Mouse (Mus musculus): ENCODE measurements around the gene Mkln1. TPM values are rescaled to one million over a fixed set of nuclear protein-coding genes. Genes with fewer than 3 reads are reported as not detected.
"Not testable (repeated sequence)": the region's sequence is repeated elsewhere in the genome, so short reads cannot be mapped to it uniquely, and the experiment has no call there.

The Mkln1 gene
- polyA plus RNA-seq, 1 experiment, result 156 TPM

DNA sequence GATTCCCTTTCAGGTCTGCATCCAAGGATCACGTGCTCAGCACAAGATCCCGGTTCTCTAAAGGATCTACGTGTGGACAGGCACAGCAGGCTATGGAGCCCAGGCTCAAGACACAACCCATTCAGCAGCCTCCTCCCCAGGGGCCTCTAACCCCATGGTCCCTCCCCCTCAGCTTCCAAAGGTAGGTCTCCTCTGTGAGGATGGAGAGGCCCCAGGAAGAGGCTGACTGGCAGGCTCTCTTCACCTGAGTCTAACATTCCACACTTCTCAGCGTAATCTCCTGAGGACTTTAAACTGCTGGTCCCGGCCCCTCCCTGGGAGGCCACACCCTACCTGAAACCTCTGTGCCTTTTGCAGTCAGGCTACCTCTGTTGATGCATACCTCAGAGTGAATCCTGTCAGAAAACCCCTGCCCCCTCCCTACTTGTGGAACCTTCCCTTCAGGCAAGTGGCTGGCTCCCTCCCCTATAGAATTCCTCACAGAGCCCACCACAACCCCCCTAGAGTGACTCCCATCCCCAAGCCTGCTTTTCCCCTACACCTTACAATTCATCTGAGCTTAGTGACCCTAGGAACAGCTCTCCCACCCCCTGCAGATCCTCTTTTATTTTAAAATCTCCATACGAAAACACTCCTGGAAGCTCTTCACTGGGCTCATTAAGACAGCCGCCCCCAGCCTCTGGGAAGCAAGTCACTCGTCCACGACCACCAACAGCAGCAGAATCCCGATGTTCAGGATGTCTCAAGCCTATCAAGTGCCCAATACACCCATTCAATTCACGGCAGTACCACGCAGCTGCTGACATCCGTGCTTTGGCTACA is 161.8 kb downstream of the Mkln1 start:
- TF ChIP-seq POLR2A (IDR thresholded peaks at IDR 0.05; ENCODE audit: low read depth, low read length), result no peak
- TF ChIP-seq CTCF (IDR thresholded peaks at IDR 0.05; ENCODE audit: borderline replicate concordance, insufficient read depth, low read length), result no peak
- Histone ChIP-seq H3K4me1 (ENCODE audit: control insufficient read depth, insufficient read depth, low read length) (peaks cover 4% of the 10 kb centered on the region; the same call in 1 of the 2 replicates), H3K4me3 (ENCODE audit: insufficient read depth, low read length) (no peak overlapping the region), H3K27ac (ENCODE audit: insufficient read depth, low read length) (no peak overlapping the region)

DNA sequence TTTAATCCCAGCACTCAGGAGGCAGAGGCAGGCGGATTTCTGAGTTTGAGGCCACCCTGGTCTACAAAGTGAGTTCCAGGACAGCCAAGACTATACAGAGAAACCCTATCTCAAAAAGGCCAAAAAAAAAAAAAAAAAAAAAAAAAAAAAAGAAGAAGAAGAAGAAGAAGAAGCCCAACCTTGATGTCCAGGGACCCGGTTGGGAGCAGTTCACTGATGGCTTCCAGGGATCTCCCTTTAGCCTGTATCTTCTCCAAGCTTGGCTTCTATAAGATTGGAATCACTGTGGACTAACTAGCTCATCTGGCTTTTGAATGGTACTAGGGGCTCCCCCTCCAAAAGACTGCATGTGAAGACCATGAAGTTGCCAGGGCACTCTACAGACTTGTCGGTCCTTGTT is 163.4 kb downstream of the Mkln1 start:
- not testable (repeated sequence) for H3K4me1 ChIP-seq (ENCODE audit: control insufficient read depth, insufficient read depth, low read length); H3K4me3 ChIP-seq (ENCODE audit: insufficient read depth, low read length); H3K27ac ChIP-seq (ENCODE audit: insufficient read depth, low read length)

DNA sequence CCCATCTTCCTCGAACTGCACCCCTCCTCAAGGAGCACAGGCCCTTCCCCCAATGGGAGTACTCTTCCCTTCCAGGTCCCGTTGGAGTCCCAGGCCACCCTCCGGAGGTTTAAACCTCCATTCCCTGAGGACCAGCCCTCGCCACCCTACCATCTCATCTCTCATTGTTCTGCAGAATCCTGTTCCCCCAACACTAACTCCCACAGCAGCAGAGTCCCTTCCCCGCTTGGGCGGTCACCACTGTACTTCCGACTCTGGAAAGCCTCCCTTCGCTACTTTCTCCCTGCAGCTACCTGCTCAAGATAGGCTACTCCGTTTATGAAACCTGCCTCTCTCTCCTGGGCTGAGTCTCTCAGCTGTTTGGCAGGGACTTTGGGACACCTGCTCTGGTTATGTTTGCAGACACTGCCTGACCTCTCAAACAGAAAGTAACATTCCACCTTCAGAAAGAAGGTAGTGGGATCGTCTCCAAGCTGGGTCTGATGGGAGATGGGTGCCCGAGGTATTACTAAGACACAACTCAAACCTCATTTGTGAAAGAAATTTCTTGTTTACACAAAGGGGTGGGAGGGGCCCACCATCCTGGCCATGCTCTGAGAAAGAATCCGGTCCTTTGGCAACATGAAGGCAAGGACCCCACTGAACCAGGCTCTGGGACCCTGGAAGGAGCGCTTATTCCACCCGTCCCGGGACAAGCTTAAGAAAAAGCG is 164.0 kb downstream of the Mkln1 start:
- peaks cover 4% of the 10 kb centered on the region; the same call in 1 of the 2 replicates for H3K4me1 ChIP-seq (ENCODE audit: control insufficient read depth, insufficient read depth, low read length)
- TF ChIP-seq CTCF (IDR thresholded peaks at IDR 0.05; ENCODE audit: borderline replicate concordance, insufficient read depth, low read length) (no peak), POLR2A (IDR thresholded peaks at IDR 0.05; ENCODE audit: low read depth, low read length) (no peak)
- H3K4me3 ChIP-seq (ENCODE audit: insufficient read depth, low read length), result no peak overlapping the region
- H3K27ac ChIP-seq (ENCODE audit: insufficient read depth, low read length), result no peak overlapping the region

DNA sequence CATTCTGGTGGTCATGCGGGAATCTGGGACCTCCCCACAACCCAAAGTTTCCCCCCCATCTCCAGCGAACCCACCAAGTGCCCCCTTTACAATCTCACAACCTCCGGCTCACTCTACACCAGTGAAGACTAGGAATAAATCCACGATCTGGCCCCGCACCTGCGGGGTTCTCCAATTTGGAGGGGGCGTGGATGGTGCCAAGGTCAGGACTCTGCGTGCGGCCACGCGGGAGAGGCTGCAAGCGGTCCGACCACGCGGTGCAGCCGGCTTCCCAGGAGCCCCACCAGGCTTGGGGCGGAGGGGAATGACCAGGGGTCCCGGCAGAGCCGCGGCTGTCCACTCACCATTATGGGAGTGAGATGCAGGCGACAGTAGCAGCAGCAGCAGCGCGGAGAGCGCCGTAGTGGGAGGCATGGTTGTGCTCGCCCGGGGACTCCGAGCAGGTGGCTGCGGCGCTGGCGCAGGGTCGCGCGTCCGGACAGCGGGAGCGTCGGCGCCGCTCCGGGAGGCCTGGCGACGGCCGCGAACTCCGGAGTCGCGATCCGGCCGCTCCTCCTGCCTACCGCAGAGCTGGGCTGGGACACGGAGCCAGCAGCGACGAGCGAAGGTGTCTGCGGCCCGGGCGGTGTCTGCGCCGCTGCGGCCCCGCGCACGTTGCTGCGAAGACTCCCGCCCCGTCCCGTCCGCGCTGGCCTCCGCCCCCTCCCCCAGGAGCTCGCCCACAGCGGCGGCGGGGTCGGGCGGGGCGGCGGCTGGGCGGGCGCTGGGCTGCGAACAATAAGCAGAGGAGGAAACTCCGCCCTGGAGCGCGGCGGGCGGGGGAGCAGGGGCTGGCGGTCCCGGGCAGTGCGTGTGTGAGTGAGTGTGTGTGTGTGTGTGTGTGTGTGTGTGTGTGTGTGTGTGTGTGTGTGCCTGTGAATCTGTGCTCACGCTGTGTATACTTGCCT is 165.0 kb downstream of the Mkln1 start, which contains the start of gene Podxl:
TSS of gene Podxl (minus strand) at position 747 of the 947 bp plus-strand sequence.
- H3K27ac ChIP-seq (ENCODE audit: insufficient read depth, low read length), result no peak within 1 kb of the TSS

DNA sequence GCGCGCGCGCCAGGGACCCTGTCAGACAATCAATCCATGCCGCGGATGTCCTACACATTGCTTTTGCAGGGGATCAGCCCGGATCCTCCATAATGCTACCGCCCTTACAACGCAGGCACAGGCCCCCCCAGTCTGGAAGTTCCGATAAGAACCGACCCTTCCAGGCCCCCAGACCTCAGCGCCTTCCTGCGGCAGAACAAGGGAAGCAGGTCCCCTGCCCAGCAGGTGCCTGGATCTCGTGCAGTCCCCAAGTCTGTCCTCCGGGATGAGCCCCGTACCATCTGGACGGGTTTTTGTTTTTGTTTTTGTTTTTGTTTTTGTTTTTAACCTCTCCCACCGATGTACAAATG is 165.6 kb downstream of the Mkln1 start:
- peak overlapping the region; percentile 33 for H3K4me3 ChIP-seq (ENCODE audit: insufficient read depth, low read length)
- no peak overlapping the region for H3K27ac ChIP-seq (ENCODE audit: insufficient read depth, low read length)
- TF ChIP-seq CTCF (IDR thresholded peaks at IDR 0.05; ENCODE audit: borderline replicate concordance, insufficient read depth, low read length), result no peak
- TF ChIP-seq POLR2A (IDR thresholded peaks at IDR 0.05; ENCODE audit: low read depth, low read length), result no peak
- H3K4me1 ChIP-seq (ENCODE audit: control insufficient read depth, insufficient read depth, low read length), result peaks cover 4% of the 10 kb centered on the region; the same call in 1 of the 2 replicates

More for the DNA sequence above, 165.0 kb downstream of the Mkln1 start, which contains the start of gene Podxl:
- H3K4me3 ChIP-seq (ENCODE audit: insufficient read depth, low read length), result peak within 1 kb of the TSS; percentile 33
- peaks cover 4% of the 10 kb centered on the region; the same call in 1 of the 2 replicates for H3K4me1 ChIP-seq (ENCODE audit: control insufficient read depth, insufficient read depth, low read length)
- TF ChIP-seq POLR2A (IDR thresholded peaks at IDR 0.05; ENCODE audit: low read depth, low read length) (no peak), CTCF (IDR thresholded peaks at IDR 0.05; ENCODE audit: borderline replicate concordance, insufficient read depth, low read length) (no peak)

DNA sequence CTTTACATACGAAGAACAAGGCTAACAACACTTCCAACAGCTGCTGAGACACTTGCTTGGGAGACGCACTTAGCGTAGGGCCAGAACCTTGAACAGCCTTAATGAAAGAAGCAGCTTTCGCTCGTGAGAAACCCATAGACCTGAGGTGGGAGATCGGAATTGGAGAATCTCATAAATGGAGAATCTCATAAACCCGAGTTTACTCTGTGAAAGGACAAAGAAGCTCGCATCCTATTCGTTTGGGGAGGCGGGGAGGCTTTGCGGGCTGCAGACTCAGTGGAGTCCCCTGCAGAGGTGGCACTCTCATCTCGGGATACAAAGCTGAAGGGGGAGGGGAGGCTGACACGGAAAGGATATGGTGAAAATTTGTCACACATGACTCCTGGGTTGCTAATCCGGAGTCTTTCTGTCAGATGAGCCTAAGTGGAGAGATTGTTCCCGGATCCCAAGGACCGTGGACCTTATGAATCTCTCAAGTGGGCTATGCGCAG is 166.4 kb downstream of the Mkln1 start:
- no peak for TF ChIP-seq POLR2A (IDR thresholded peaks at IDR 0.05; ENCODE audit: low read depth, low read length)
- TF ChIP-seq CTCF (IDR thresholded peaks at IDR 0.05; ENCODE audit: borderline replicate concordance, insufficient read depth, low read length), result no peak
- Histone ChIP-seq H3K4me3 (ENCODE audit: insufficient read depth, low read length) (no peak overlapping the region), H3K4me1 (ENCODE audit: control insufficient read depth, insufficient read depth, low read length) (peaks cover 4% of the 10 kb centered on the region; the same call in 1 of the 2 replicates), H3K27ac (ENCODE audit: insufficient read depth, low read length) (no peak overlapping the region)

Other genes with a start within 250 kb of the Mkln1 start
- gene Podxl, start 165.2 kb downstream of the Mkln1 start, polyA plus RNA-seq (2011; ENCODE audit: insufficient read length, low read depth, missing spikeins), result 0.15 and 0.28 TPM in 2 replicates

All from embryonic fibroblast, embryonic 13.5 days (primary cell).